Mouse (Mus musculus) telencephalon, adult 2 months (tissue): ENCODE results near the gene Sult1a1.

Experiments
- DNase-seq: peaks from one replicate; pipeline ENCODE4 v3.0.0-alpha.2; 2011; ENCODE audit warnings: low read depth, low spot score

The Sult1a1 gene

GRCm38 (mm10) chr7:126624774-126625173, 51.5 kb downstream of the Sult1a1 start:
- DNase-seq, result no peak

GRCm38 (mm10) chr7:126623381-126623780, 52.9 kb downstream of the Sult1a1 start:
- DNase-seq, result no peak
